Mouse (Mus musculus): ENCODE data around the gene Hivep3. TPM values are rescaled to one million over a fixed set of nuclear protein-coding genes. Genes with fewer than 3 reads are reported as not detected.
A peak's percentile ranks its signal among the peaks of the same experiment; 100 is the strongest.

Hivep3 gene
- polyA plus RNA-seq, 1 experiment from 2014 or later = 2.0 TPM

- H3K27ac ChIP-seq (ENCODE audit: low read depth, low read length) = no peak within 1 kb of the TSS
- peak; percentile 17 for DNase-seq (ENCODE audit: low spot score, missing footprints)
- H3K27me3 ChIP-seq (ENCODE audit: control insufficient read depth, insufficient read depth, low read length) = no peaks in the 10 kb centered on the region
- H3K36me3 ChIP-seq (ENCODE audit: control insufficient read depth, insufficient read depth, low read length) = no peaks in the 10 kb centered on the region
- no peak within 1 kb of the TSS for H3K9ac ChIP-seq (ENCODE audit: low read length)
- H3K9me3 ChIP-seq (ENCODE audit: control insufficient read depth, low read length) = no peaks in the 10 kb centered on the region
- H3K4me1 ChIP-seq (ENCODE audit: control insufficient read depth, insufficient read depth, low read length) = no peaks in the 10 kb centered on the region
- no peak for ATAC-seq (ENCODE audit: low FRiP score)
- H3K4me2 ChIP-seq = no peak within 1 kb of the TSS
- H3K4me3 ChIP-seq (ENCODE audit: low read depth, low read length) = no peak within 1 kb of the TSS
- WGBS = 94% methylated on average over 10 of the region's 10 CpGs
Observed at GRCm38 (mm10) chr4:120064696-120065095, 331.1 kb downstream of the Hivep3 start, which contains the start of gene AL607142.1. TSS of gene AL607142.1 (plus strand) at chr4:120064996.

DNA sequence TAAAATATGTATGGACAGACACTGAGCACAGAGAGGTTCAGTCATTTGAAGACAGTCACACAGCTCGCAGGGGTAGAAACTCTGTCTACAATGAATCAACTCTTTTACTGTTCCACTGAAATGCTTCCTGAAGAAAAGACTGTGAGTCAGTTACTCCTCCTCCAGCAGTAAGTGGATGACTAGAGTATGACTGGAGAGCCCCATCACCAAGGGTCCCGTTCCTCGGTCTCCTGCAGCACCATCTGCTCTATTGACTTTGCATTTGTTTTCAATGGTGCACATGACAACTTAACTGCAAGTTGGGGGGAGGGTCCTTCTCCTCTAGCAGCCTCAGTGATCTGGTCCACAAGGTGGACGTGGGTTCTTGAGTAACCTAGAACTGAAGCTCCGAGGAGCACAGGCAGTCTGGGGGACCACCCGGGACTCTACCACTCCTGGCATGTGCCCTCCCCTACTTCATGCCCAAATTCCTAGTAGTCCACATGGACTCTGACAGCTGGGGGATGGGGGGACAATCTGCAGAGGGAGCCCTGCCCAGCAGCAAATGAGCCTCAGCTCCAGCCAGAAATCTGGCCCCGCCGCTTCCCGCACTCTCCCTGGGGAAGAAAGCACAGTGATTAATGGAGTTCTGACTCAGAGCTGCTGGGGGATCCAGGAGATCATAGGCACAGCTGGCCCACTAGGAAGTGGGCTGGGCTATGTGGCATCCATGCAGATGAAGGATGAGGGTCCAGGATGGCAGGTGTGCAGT is 333.4 kb downstream of the Hivep3 start:
- Histone ChIP-seq H3K9ac (ENCODE audit: low read length) (no peak overlapping the region), H3K27ac (ENCODE audit: low read depth, low read length) (no peak overlapping the region), H3K36me3 (ENCODE audit: control insufficient read depth, insufficient read depth, low read length) (no peaks in the 10 kb centered on the region), H3K9me3 (ENCODE audit: control insufficient read depth, low read length) (no peaks in the 10 kb centered on the region), H3K27me3 (ENCODE audit: control insufficient read depth, insufficient read depth, low read length) (no peaks in the 10 kb centered on the region), H3K4me1 (ENCODE audit: control insufficient read depth, insufficient read depth, low read length) (no peaks in the 10 kb centered on the region), H3K4me3 (ENCODE audit: low read depth, low read length) (no peak overlapping the region), H3K4me2 (no peak overlapping the region)
- no peak for DNase-seq (ENCODE audit: low spot score, missing footprints)
- 87% methylated on average over 9 of the region's 9 CpGs for WGBS
- ATAC-seq (ENCODE audit: low FRiP score) = no peak

GRCm38 (mm10) chr4:120067592-120068235 is 334.1 kb downstream of the Hivep3 start:
- Histone ChIP-seq H3K4me3 (ENCODE audit: low read depth, low read length) (no peak overlapping the region), H3K4me2 (no peak overlapping the region), H3K4me1 (ENCODE audit: control insufficient read depth, insufficient read depth, low read length) (no peaks in the 10 kb centered on the region), H3K27me3 (ENCODE audit: control insufficient read depth, insufficient read depth, low read length) (no peaks in the 10 kb centered on the region), H3K9me3 (ENCODE audit: control insufficient read depth, low read length) (no peaks in the 10 kb centered on the region), H3K27ac (ENCODE audit: low read depth, low read length) (no peak overlapping the region), H3K36me3 (ENCODE audit: control insufficient read depth, insufficient read depth, low read length) (no peaks in the 10 kb centered on the region), H3K9ac (ENCODE audit: low read length) (no peak overlapping the region)
- peak; percentile 69 for DNase-seq (ENCODE audit: low spot score, missing footprints)
- WGBS = 85% methylated on average over 8 of the region's 8 CpGs
- no peak for ATAC-seq (ENCODE audit: low FRiP score)

- Histone ChIP-seq H3K9ac (ENCODE audit: low read length) (no peak overlapping the region), H3K27ac (ENCODE audit: low read depth, low read length) (no peak overlapping the region), H3K4me3 (ENCODE audit: low read depth, low read length) (no peak overlapping the region), H3K36me3 (ENCODE audit: control insufficient read depth, insufficient read depth, low read length) (no peaks in the 10 kb centered on the region), H3K9me3 (ENCODE audit: control insufficient read depth, low read length) (no peaks in the 10 kb centered on the region), H3K4me1 (ENCODE audit: control insufficient read depth, insufficient read depth, low read length) (no peaks in the 10 kb centered on the region), H3K4me2 (no peak overlapping the region), H3K27me3 (ENCODE audit: control insufficient read depth, insufficient read depth, low read length) (no peaks in the 10 kb centered on the region)
- 76% methylated on average over 3 of the region's 3 CpGs for WGBS
- ATAC-seq (ENCODE audit: low FRiP score) = no peak
- peak; percentile 39 for DNase-seq (ENCODE audit: low spot score, missing footprints)
Observed at GRCm38 (mm10) chr4:120068883-120069581, 335.4 kb downstream of the Hivep3 start.

DNA sequence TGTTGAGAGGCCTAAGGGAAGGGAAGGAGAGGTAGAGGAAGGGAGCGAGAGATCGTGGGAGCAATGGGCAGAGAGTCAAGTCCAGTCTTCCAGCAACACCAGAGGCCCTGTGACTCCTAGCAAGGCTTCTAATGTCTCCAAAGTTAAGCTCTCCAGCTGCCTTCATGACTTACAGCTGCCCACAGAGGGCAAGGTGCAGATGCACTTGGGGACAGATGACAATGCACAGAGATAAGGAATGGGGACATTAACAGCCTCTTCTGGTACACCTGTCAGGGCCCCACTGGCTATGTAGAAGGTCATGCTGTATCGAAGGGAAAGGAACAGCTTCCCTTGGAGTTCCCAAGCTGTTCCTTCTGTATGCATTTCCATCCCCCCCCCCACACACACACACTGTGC is 336.0 kb downstream of the Hivep3 start:
- Histone ChIP-seq H3K4me3 (ENCODE audit: low read depth, low read length) (no peak overlapping the region), H3K4me2 (no peak overlapping the region), H3K27me3 (ENCODE audit: control insufficient read depth, insufficient read depth, low read length) (no peaks in the 10 kb centered on the region), H3K4me1 (ENCODE audit: control insufficient read depth, insufficient read depth, low read length) (no peaks in the 10 kb centered on the region), H3K9me3 (ENCODE audit: control insufficient read depth, low read length) (no peaks in the 10 kb centered on the region), H3K9ac (ENCODE audit: low read length) (no peak overlapping the region), H3K36me3 (ENCODE audit: control insufficient read depth, insufficient read depth, low read length) (no peaks in the 10 kb centered on the region), H3K27ac (ENCODE audit: low read depth, low read length) (no peak overlapping the region)
- 93% methylated on average over 3 of the region's 3 CpGs for WGBS
- DNase-seq (ENCODE audit: low spot score, missing footprints) (peak; percentile 21), ATAC-seq (ENCODE audit: low FRiP score) (no peak)

DNA sequence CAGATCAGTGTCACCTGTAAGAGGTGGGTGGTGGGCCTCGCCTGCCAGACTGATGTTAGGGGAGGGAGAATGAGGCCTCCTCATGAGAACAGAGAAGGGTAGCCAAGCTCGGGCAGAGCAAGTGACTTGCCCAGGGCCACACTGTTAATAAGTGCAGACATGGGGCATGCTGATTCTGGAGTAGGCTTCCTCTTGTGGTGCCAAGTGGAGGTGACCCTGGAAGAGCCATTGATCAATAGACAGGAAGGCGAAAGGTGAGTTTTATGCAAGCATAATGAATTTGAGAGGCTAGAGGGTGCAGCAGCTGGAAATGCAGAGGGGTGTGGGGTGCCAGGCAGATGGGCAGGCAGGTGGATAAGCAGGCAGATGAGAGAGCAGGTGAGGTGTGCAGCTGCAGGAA is 337.8 kb downstream of the Hivep3 start:
- Histone ChIP-seq H3K4me3 (ENCODE audit: low read depth, low read length) (no peak overlapping the region), H3K27me3 (ENCODE audit: control insufficient read depth, insufficient read depth, low read length) (no peaks in the 10 kb centered on the region), H3K9me3 (ENCODE audit: control insufficient read depth, low read length) (no peaks in the 10 kb centered on the region), H3K27ac (ENCODE audit: low read depth, low read length) (no peak overlapping the region), H3K36me3 (ENCODE audit: control insufficient read depth, insufficient read depth, low read length) (no peaks in the 10 kb centered on the region), H3K4me1 (ENCODE audit: control insufficient read depth, insufficient read depth, low read length) (no peaks in the 10 kb centered on the region), H3K9ac (ENCODE audit: low read length) (no peak overlapping the region), H3K4me2 (no peak overlapping the region)
- no peak for ATAC-seq (ENCODE audit: low FRiP score)
- DNase-seq (ENCODE audit: low spot score, missing footprints) = no peak
- WGBS = 78% methylated on average over 3 of the region's 3 CpGs

DNA sequence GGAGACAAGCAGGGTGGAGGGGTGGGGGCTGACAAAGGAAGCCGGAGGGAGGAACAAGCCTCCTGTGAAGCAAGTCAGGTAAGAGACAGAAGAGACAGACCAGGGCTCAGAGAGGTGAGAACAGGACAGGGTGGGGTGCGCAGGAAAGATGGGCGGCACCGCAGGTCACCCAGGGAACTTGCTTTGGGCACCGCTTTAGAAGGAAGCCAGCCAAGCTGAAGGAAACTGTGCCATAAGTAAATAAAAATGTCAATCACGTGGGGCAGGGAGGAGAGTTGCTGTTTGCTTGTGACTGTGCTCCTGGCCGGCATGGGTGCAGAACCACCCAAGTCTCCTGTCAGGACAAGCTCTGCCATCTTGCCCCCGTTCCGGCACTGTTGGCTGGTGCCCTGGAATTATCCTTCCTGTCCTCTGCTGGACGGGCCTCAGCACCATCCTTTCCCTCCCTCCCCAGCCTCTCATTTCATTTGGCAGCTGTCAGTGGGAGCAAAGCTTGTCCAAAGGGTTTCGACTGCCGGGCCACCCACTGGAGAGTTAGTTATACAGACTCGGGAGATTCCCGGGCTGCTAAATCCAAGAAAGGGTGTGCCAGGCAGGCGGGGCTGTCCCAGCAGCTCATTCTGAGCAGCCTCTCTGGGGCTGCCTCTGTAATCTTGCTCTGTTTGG is 338.4 kb downstream of the Hivep3 start:
- Histone ChIP-seq H3K27me3 (ENCODE audit: control insufficient read depth, insufficient read depth, low read length) (no peaks in the 10 kb centered on the region), H3K4me1 (ENCODE audit: control insufficient read depth, insufficient read depth, low read length) (no peaks in the 10 kb centered on the region), H3K36me3 (ENCODE audit: control insufficient read depth, insufficient read depth, low read length) (no peaks in the 10 kb centered on the region), H3K4me2 (no peak overlapping the region), H3K27ac (ENCODE audit: low read depth, low read length) (no peak overlapping the region), H3K9me3 (ENCODE audit: control insufficient read depth, low read length) (no peaks in the 10 kb centered on the region), H3K9ac (ENCODE audit: low read length) (no peak overlapping the region), H3K4me3 (ENCODE audit: low read depth, low read length) (no peak overlapping the region)
- 66% methylated on average over 15 of the region's 15 CpGs for whole genome bisulfite sequencing
- ATAC-seq (ENCODE audit: low FRiP score) (no peak), DNase-seq (ENCODE audit: low spot score, missing footprints) (peak; percentile 69)

DNA sequence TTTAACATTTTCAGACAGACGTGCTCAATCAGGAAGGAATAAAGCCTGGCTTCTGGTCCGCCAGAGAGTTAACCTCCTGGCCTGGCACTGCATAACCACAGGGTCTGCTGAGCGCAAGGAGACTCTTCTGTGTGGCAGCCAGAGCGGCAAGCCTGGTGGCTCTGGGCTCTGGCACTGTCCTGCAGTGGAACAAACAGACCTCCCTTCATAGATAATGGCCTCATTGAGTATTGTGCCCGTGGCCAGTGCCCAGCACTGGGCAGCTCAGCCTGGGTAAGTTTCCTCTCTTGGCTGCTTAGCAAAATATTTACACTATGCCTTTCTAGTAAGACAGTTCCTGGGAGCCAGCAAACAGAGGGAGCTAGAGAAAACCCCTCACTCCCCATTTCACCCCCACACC is 340.5 kb downstream of the Hivep3 start:
- Histone ChIP-seq H3K36me3 (ENCODE audit: control insufficient read depth, insufficient read depth, low read length) (no peaks in the 10 kb centered on the region), H3K27me3 (ENCODE audit: control insufficient read depth, insufficient read depth, low read length) (no peaks in the 10 kb centered on the region), H3K4me3 (ENCODE audit: low read depth, low read length) (no peak overlapping the region), H3K4me1 (ENCODE audit: control insufficient read depth, insufficient read depth, low read length) (no peaks in the 10 kb centered on the region), H3K9me3 (ENCODE audit: control insufficient read depth, low read length) (no peaks in the 10 kb centered on the region), H3K27ac (ENCODE audit: low read depth, low read length) (no peak overlapping the region), H3K4me2 (no peak overlapping the region), H3K9ac (ENCODE audit: low read length) (no peak overlapping the region)
- ATAC-seq (ENCODE audit: low FRiP score) (no peak), DNase-seq (ENCODE audit: low spot score, missing footprints) (peak; percentile 57)
- 67% methylated on average over 5 of the region's 5 CpGs for WGBS
